Mouse (Mus musculus): ENCODE data around the gene Lrrc8a. TPM values are rescaled to one million over a fixed set of nuclear protein-coding genes. Genes with fewer than 3 reads are reported as not detected.

Lrrc8a gene
- polyA plus RNA-seq, 1 experiment from 2014 or later: 43.8 TPM

DNA sequence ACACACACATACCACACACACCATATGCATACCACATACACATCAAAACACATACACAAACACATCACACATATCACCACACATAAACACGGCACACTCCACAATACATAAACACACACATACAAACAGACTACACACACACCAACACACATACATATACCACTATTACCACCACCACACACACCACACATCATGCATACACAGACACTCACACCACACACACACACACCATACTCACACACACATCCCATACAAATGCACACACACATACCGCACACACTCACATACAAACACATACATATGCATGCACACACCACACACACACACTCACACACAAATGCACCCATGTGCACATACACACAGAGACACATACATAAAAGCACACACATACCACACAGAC lies 30.0 kb downstream of the Lrrc8a start:
- H3K27me3 ChIP-seq (ENCODE audit: insufficient read depth, low read length): no peaks in the 10 kb centered on the region
- 96% methylated on average over 2 of the region's 2 CpGs for whole genome bisulfite sequencing

DNA sequence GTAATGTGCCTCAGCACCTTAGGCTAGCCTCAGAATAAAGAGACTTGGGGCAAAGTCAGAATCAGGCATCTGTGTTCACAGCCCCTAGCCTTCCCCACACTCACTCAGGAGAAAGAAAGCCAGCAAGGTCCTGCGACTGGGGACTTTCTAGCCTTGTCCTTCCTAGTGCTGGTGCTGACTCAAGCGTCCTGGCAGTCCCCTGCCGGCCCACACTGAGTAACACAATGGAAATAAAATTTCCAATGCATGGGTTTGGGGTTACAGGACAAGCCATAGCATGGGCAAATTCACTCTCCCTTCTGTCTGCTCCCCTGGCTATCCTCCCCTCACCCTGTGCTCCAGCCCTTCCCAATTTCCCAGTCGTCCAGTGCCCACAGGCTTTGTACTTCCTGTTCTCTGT lies 30.9 kb downstream of the Lrrc8a start:
- WGBS: 60% methylated on average over 4 of the region's 4 CpGs
- H3K9me3 ChIP-seq (ENCODE audit: low read length): no peaks in the 10 kb centered on the region

More for the DNA sequence above, 30.0 kb downstream of the Lrrc8a start:
- Histone ChIP-seq H3K27ac (ENCODE audit: low read length) (peak overlapping the region; percentile 95), H3K9me3 (ENCODE audit: low read length) (no peaks in the 10 kb centered on the region), H3K4me2 (replicated peaks; ENCODE audit: low read depth, low read length) (peak overlapping the region; percentile 41; the same call in 1 of the 2 replicates), H3K4me1 (ENCODE audit: insufficient read depth, low read length) (peaks cover 35% of the 10 kb centered on the region), H3K4me3 (ENCODE audit: low read length) (no peak overlapping the region), H3K9ac (replicated peaks; ENCODE audit: low read length) (no peak overlapping the region), H3K36me3 (ENCODE audit: insufficient read depth, low read length) (peaks cover 10% of the 10 kb centered on the region)
- ATAC-seq (ENCODE audit: low FRiP score, low TSS enrichment): no peak

DNA sequence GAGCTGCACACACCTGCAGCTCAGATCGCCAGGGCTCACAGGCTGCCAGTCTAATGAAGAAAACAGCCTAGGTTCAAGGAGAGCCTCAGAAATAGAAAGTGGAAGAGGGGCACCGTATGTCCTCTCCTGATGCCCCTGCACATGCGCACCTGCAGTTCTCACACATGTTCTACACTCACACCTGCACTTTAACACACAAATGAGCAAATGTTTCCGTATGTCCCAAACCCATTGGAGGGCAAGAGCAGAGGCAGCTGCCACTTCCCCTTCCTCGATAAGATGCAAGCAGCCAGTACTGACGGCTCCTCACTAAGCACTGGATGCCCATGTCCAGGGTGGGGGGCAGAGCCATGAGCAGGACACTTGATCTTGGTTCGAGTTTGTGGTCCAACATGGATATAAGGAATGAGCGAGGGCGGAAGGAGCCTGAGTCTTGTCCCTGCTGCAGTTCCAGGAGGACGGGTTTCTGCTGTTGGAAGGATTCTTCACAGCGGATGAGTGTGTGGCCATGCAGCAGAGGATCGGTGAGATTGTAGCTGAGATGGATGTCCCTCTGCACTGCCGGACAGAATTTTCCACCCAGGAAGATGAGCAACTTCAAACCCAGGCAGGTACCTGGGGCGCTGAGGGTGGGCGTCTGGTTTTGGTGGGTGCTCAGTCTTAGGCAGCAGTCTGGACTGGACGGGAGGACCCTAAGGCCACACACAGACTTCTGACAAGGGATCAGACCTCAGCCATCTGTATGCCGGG lies 31.9 kb downstream of the Lrrc8a start:
- WGBS: 85% methylated on average over 17 of the region's 17 CpGs
- H3K9ac ChIP-seq (replicated peaks; ENCODE audit: low read length): no peak overlapping the region
- H3K4me2 ChIP-seq (replicated peaks; ENCODE audit: low read depth, low read length): no peak overlapping the region
- no peak for ATAC-seq (ENCODE audit: low FRiP score, low TSS enrichment)
- H3K4me1 ChIP-seq (ENCODE audit: insufficient read depth, low read length): peaks cover 33% of the 10 kb centered on the region
- no peak overlapping the region for H3K4me3 ChIP-seq (ENCODE audit: low read length)
- H3K27ac ChIP-seq (ENCODE audit: low read length): peak overlapping the region; percentile 61; the same call in 1 of the 2 replicates
- H3K36me3 ChIP-seq (ENCODE audit: insufficient read depth, low read length): no peaks in the 10 kb centered on the region
- H3K27me3 ChIP-seq (ENCODE audit: insufficient read depth, low read length): no peaks in the 10 kb centered on the region
- H3K9me3 ChIP-seq (ENCODE audit: low read length): no peaks in the 10 kb centered on the region

More for the DNA sequence above, 30.9 kb downstream of the Lrrc8a start:
- no peaks in the 10 kb centered on the region for H3K27me3 ChIP-seq (ENCODE audit: insufficient read depth, low read length)
- peaks cover 35% of the 10 kb centered on the region for H3K4me1 ChIP-seq (ENCODE audit: insufficient read depth, low read length)
- H3K9ac ChIP-seq (replicated peaks; ENCODE audit: low read length): no peak overlapping the region
- no peak overlapping the region for H3K4me2 ChIP-seq (replicated peaks; ENCODE audit: low read depth, low read length)
- H3K27ac ChIP-seq (ENCODE audit: low read length): no peak overlapping the region
- no peak overlapping the region for H3K4me3 ChIP-seq (ENCODE audit: low read length)
- ATAC-seq (ENCODE audit: low FRiP score, low TSS enrichment): no peak
- peaks cover 8% of the 10 kb centered on the region for H3K36me3 ChIP-seq (ENCODE audit: insufficient read depth, low read length)

DNA sequence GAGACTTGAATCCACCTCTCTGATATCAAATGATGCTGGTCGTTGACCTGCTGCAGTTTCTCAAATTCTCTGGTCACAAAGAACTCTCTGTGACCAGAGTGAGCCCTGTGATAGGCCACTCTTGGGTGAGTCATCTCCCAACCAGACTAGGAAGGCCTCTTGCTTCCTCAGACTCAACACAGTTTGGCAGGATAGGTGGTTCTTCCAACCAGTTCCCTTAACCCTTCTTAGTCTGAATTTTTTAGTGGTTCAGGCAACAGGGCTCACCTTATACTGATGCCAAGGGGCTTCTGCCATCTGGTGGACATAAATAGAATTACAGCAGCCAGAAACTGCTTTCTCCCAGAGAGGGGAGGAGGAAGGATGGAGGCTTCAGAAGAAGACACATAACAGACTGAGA lies 32.6 kb downstream of the Lrrc8a start:
- H3K27ac ChIP-seq (ENCODE audit: low read length): peak overlapping the region; percentile 61; the same call in 1 of the 2 replicates
- ATAC-seq (ENCODE audit: low FRiP score, low TSS enrichment): peak; percentile 82

DNA sequence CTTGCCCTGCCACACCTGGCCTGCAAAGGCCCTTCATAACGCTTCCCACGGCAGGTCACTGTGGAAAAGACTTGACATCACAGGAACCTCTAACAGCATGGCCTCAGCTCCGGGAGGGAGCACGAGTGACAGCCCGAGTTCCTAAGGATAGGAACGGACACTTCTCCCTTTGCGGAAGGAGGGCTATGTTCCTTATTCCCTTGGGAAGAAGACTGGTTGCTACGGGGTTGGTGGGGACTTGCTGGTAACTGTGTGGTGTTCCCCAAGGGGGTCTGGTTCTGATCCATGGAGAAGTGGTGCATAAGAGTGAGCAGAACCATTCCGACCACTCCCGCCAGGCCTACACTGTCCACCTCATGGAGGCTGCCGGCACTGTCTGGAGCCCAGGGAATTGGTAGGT lies 43.2 kb downstream of the Lrrc8a start, which contains the start of gene Gm28038:
Gene Gm28038, plus strand, starts transcription at position 301 of the 400 bp plus-strand sequence.
- Histone ChIP-seq H3K27ac (ENCODE audit: low read length) (no peak within 1 kb of the TSS), H3K4me1 (ENCODE audit: insufficient read depth, low read length) (peaks cover 9% of the 10 kb centered on the region), H3K4me2 (replicated peaks; ENCODE audit: low read depth, low read length) (no peak within 1 kb of the TSS), H3K4me3 (ENCODE audit: low read length) (no peak within 1 kb of the TSS), H3K9ac (replicated peaks; ENCODE audit: low read length) (no peak within 1 kb of the TSS), H3K27me3 (ENCODE audit: insufficient read depth, low read length) (no peaks in the 10 kb centered on the region), H3K9me3 (ENCODE audit: low read length) (no peaks in the 10 kb centered on the region), H3K36me3 (ENCODE audit: insufficient read depth, low read length) (no peaks in the 10 kb centered on the region)
- WGBS: 94% methylated on average over 11 of the region's 11 CpGs
- ATAC-seq (ENCODE audit: low FRiP score, low TSS enrichment): no peak

More for the DNA sequence above, 32.6 kb downstream of the Lrrc8a start:
- Histone ChIP-seq H3K4me1 (ENCODE audit: insufficient read depth, low read length) (peaks cover 26% of the 10 kb centered on the region), H3K27me3 (ENCODE audit: insufficient read depth, low read length) (no peaks in the 10 kb centered on the region), H3K4me2 (replicated peaks; ENCODE audit: low read depth, low read length) (no peak overlapping the region; the same call in 1 of the 2 replicates), H3K36me3 (ENCODE audit: insufficient read depth, low read length) (no peaks in the 10 kb centered on the region), H3K4me3 (ENCODE audit: low read length) (no peak overlapping the region), H3K9ac (replicated peaks; ENCODE audit: low read length) (no peak overlapping the region), H3K9me3 (ENCODE audit: low read length) (no peaks in the 10 kb centered on the region)
- 26% methylated on average over 1 of the region's 1 CpGs for WGBS

DNA sequence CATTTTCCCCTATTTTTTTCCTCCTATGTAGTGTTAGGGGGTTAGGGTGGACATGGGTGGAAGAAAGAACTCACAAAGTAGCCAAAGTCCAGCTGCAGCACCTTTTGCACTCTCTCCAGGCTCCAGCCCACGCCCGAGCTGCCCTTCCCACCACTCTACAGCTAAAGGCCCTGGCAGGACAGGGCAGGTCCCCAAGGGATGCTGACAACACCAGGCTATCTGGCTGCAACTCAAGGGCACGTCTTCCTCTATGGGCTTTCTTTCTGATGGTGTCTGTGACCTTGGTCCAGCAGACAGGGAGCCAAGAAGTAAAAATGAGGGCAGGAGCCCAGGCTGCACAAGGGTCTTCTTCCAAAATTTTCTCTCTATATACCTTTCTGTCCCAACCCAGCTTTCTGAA lies 44.1 kb downstream of the Lrrc8a start:
- ATAC-seq (ENCODE audit: low FRiP score, low TSS enrichment): no peak

DNA sequence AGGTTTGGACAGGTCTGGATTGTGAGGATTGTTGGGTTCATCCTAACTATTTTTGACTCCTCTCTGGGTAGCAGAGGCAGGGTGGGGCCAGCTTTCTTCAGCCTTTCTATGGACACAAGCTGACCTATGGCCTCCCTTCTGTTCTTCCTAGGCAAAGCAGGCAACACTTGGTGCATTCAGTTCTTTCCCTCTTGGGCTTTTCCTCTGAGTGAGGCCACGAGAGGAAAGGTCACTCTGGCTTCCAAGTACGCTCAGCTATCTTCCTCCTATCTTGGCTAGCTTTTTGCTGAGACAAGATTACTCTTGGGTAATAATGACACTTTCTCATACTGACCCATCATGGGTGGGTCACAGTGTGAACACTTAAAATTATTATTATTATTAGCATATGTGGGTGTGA lies 45.7 kb downstream of the Lrrc8a start:
- H3K4me2 ChIP-seq (replicated peaks; ENCODE audit: low read depth, low read length): no peak overlapping the region
- no peak for ATAC-seq (ENCODE audit: low FRiP score, low TSS enrichment)
- no peaks in the 10 kb centered on the region for H3K27me3 ChIP-seq (ENCODE audit: insufficient read depth, low read length)
- no peak overlapping the region for H3K9ac ChIP-seq (replicated peaks; ENCODE audit: low read length)
- peaks cover 23% of the 10 kb centered on the region for H3K4me1 ChIP-seq (ENCODE audit: insufficient read depth, low read length)
- H3K4me3 ChIP-seq (ENCODE audit: low read length): no peak overlapping the region
- 88% methylated on average over 2 of the region's 2 CpGs for WGBS
- no peaks in the 10 kb centered on the region for H3K9me3 ChIP-seq (ENCODE audit: low read length)
- no peak overlapping the region for H3K27ac ChIP-seq (ENCODE audit: low read length)
- H3K36me3 ChIP-seq (ENCODE audit: insufficient read depth, low read length): no peaks in the 10 kb centered on the region

More for the DNA sequence above, 44.1 kb downstream of the Lrrc8a start:
- Histone ChIP-seq H3K4me1 (ENCODE audit: insufficient read depth, low read length) (peaks cover 10% of the 10 kb centered on the region), H3K9ac (replicated peaks; ENCODE audit: low read length) (no peak overlapping the region), H3K36me3 (ENCODE audit: insufficient read depth, low read length) (no peaks in the 10 kb centered on the region), H3K4me2 (replicated peaks; ENCODE audit: low read depth, low read length) (no peak overlapping the region), H3K27ac (ENCODE audit: low read length) (no peak overlapping the region), H3K27me3 (ENCODE audit: insufficient read depth, low read length) (no peaks in the 10 kb centered on the region), H3K4me3 (ENCODE audit: low read length) (no peak overlapping the region), H3K9me3 (ENCODE audit: low read length) (no peaks in the 10 kb centered on the region)
- WGBS: 71% methylated on average over 3 of the region's 3 CpGs

DNA sequence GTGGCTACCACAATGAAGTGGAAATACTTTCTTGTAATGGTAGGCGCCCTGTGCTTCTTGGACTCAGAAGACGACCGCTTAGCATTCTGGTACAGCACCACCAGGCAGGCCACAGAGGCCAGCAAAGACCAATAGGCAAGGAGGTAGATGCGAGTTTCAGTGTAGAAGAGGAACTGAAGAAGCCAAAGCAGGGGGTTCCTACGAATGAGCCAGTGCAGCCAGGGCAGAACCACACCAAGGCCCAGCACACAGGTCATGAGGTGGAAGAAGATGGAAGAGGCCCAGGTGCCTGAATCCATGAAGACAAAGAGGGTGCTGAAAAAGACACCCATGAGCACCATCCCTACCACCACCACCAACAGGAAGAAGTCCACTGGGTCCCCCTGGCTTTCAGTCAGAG lies 47.5 kb downstream of the Lrrc8a start:
- Histone ChIP-seq H3K9me3 (ENCODE audit: low read length) (no peaks in the 10 kb centered on the region), H3K36me3 (ENCODE audit: insufficient read depth, low read length) (no peaks in the 10 kb centered on the region), H3K27ac (ENCODE audit: low read length) (no peak overlapping the region), H3K4me2 (replicated peaks; ENCODE audit: low read depth, low read length) (peak overlapping the region; percentile 94), H3K4me1 (ENCODE audit: insufficient read depth, low read length) (peaks cover 23% of the 10 kb centered on the region), H3K9ac (replicated peaks; ENCODE audit: low read length) (peak overlapping the region; percentile 81; the same call in 1 of the 2 replicates), H3K4me3 (ENCODE audit: low read length) (peak overlapping the region; percentile 99), H3K27me3 (ENCODE audit: insufficient read depth, low read length) (no peaks in the 10 kb centered on the region)
- no peak for ATAC-seq (ENCODE audit: low FRiP score, low TSS enrichment)
- WGBS: 95% methylated on average over 5 of the region's 5 CpGs

DNA sequence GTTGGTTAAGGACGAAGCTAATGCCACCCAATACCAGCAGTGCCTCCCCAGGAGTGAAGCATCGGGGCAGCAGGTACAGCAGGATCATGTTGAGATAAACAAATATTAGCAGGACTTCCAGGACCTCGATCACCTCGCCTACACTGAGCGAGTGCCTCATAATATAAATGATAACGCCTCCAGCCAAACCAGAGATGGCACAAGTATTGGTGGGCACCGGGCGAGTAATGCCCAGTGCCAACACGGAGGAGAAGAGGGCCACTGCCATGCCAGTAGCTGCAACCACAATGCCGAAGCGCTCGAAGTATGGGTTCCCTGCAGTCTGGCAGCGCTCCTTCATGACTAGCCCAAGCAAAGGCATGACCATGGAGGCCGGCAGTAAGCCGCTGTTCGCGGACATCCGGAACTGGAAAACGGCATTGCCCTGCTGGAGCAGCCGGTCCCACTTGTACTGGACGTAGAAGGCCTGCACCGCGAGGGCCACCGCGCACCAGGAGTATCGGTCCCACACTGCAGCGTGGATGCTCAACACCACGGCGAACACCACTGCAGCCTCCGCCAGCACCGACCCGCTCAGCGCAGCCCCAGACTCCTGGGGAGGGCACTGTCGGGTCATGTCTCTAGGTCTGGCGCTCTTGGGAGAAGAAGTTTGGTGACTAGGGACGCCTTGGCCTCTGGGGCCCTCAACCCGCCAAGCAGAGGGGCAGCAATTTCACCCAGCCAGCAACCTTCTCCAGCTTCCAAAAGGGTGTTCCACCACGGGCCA lies 48.1 kb downstream of the Lrrc8a start:
- Histone ChIP-seq H3K27me3 (ENCODE audit: insufficient read depth, low read length) (no peaks in the 10 kb centered on the region), H3K4me1 (ENCODE audit: insufficient read depth, low read length) (peaks cover 23% of the 10 kb centered on the region), H3K27ac (ENCODE audit: low read length) (no peak overlapping the region), H3K36me3 (ENCODE audit: insufficient read depth, low read length) (no peaks in the 10 kb centered on the region), H3K9me3 (ENCODE audit: low read length) (no peaks in the 10 kb centered on the region), H3K4me3 (ENCODE audit: low read length) (peak overlapping the region; percentile 99), H3K4me2 (replicated peaks; ENCODE audit: low read depth, low read length) (peak overlapping the region; percentile 94), H3K9ac (replicated peaks; ENCODE audit: low read length) (peak overlapping the region; percentile 81)
- WGBS: 15% methylated on average over 37 of the region's 38 CpGs
- ATAC-seq (ENCODE audit: low FRiP score, low TSS enrichment): peak; percentile 72
